Comparison of ENCODE assay signal across 8 mouse cellular contexts in the genomic region with DNA sequence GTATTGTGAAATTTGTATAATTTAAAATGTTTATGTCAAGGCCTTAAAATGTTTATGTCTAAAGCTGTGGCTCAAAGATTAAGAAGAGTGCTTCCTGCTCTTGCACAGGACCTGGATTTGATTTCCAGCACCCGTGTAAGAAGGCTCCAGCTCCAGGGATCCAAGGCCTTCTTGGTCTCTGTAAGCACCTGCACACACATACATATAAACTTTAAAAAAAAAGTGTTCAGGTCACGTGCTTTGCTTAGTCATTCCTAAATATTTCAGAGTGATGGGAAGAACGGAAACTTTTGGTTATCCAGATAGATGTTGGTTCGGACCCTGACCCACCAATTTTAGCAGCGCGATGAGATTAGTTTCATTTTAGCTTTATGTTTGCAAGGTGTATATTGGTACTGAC. TPM values are rescaled to one million over a fixed set of nuclear protein-coding genes. Genes with fewer than 3 reads are reported as not detected.
DNase-seq lines count a peak whose midpoint lies in the region; ATAC-seq and TF ChIP-seq lines count a peak whose summit lies in the region.

No protein-coding gene starts in this region.

- intact Hi-C loops in gastrocnemius, postnatal 36 days (cut with DNase I) = loop anchor here (5.0 kb wide), 1 partner anchor 59 kb away; no protein-coding TSS in a partner anchor

- peaks cover 9% of the 10 kb centered on the region; the same call in 1 of the 2 replicates for H3K36me3 ChIP-seq in heart, embryonic 12.5 days
- no peaks in the 10 kb centered on the region for H3K36me3 ChIP-seq in ES-Bruce4 (ENCODE audit: control insufficient read depth, insufficient read depth, low read length, poor library complexity, severe bottlenecking)
- H3K36me3 ChIP-seq in hindbrain, embryonic 10.5 days = peaks cover 8% of the 10 kb centered on the region
- no peaks in the 10 kb centered on the region for H3K36me3 ChIP-seq in midbrain, embryonic 11.5 days (ENCODE audit: control insufficient read depth, insufficient read depth, low read length)
- no peaks in the 10 kb centered on the region for H3K36me3 ChIP-seq in kidney, adult 2 months (ENCODE audit: control insufficient read depth, insufficient read depth, low read length)

- H3K9me3 ChIP-seq in heart, embryonic 12.5 days (replicated peaks) = peaks cover 3% of the 10 kb centered on the region; the same call in 1 of the 2 replicates
- no peaks in the 10 kb centered on the region; the same call in 1 of the 2 replicates for H3K9me3 ChIP-seq in ES-Bruce4 (replicated peaks; ENCODE audit: control insufficient read depth, insufficient read depth, low read length, poor library complexity, severe bottlenecking)
- 0 out of 2 replicates have a peak, but pooled peaks cover 3% of the 10 kb centered on the region for H3K9me3 ChIP-seq in hindbrain, embryonic 10.5 days
- H3K9me3 ChIP-seq in midbrain, embryonic 11.5 days (ENCODE audit: control insufficient read depth, low read length) = no peaks in the 10 kb centered on the region

- ATAC-seq in heart, embryonic 12.5 days (ENCODE audit: insufficient number of reproducible peaks, low FRiP score) = no peak
- no peak for ATAC-seq in midbrain, embryonic 11.5 days (ENCODE audit: low FRiP score)

- no peaks in the 10 kb centered on the region for H3K27me3 ChIP-seq in heart, embryonic 12.5 days (replicated peaks)
- H3K27me3 ChIP-seq in ES-Bruce4 (ENCODE audit: control insufficient read depth, insufficient read depth, low read length, poor library complexity, severe bottlenecking) = no peaks in the 10 kb centered on the region
- H3K27me3 ChIP-seq in hindbrain, embryonic 10.5 days (ENCODE audit: insufficient read depth, poor library complexity, severe bottlenecking) = no peaks in the 10 kb centered on the region
- H3K27me3 ChIP-seq in midbrain, embryonic 11.5 days (ENCODE audit: control insufficient read depth, insufficient read depth, low read length) = no peaks in the 10 kb centered on the region
- no peaks in the 10 kb centered on the region for H3K27me3 ChIP-seq in kidney, adult 2 months (replicated peaks; ENCODE audit: control insufficient read depth, insufficient read depth, low read length)

- no peak overlapping the region for H3K9ac ChIP-seq in heart, embryonic 12.5 days
- H3K9ac ChIP-seq in ES-Bruce4 (ENCODE audit: low read depth, poor library complexity, severe bottlenecking) = peak overlapping the region; percentile 54
- H3K9ac ChIP-seq in midbrain, embryonic 11.5 days (ENCODE audit: low read length) = peak overlapping the region; percentile 74

- H3K4me1 ChIP-seq in heart, embryonic 12.5 days (replicated peaks) = peaks cover 7% of the 10 kb centered on the region
- H3K4me1 ChIP-seq in ES-Bruce4 (ENCODE audit: control insufficient read depth, insufficient read depth, low read length) = no peaks in the 10 kb centered on the region
- peaks cover 19% of the 10 kb centered on the region for H3K4me1 ChIP-seq in hindbrain, embryonic 10.5 days (replicated peaks)
- H3K4me1 ChIP-seq in midbrain, embryonic 11.5 days (ENCODE audit: control insufficient read depth, insufficient read depth, low read length) = peaks cover 4% of the 10 kb centered on the region; the same call in 1 of the 2 replicates
- H3K4me1 ChIP-seq in kidney, adult 2 months (ENCODE audit: control insufficient read depth, insufficient read depth, low read length) = 0 out of 2 replicates have a peak, but pooled peaks cover 4% of the 10 kb centered on the region

- no peak for TF ChIP-seq POLR2A in ES-Bruce4 (IDR thresholded peaks at IDR 0.05; ENCODE audit: insufficient read depth, low read length)
- no peak for TF ChIP-seq POLR2A in kidney, adult 2 months (IDR thresholded peaks at IDR 0.05; ENCODE audit: low read depth, low read length)

- DNase-seq in heart, adult 18-20 months = no peak
- DNase-seq in hindbrain, embryonic 10.5 days (ENCODE audit: low spot score) = no peak
- DNase-seq in midbrain, embryonic 11.5 days (ENCODE audit: low spot score, missing footprints) = no peak
- DNase-seq in ovary, postnatal 14 days (ENCODE audit: low spot score) = no peak
- no peak for DNase-seq in gastrocnemius, postnatal 36 days
- no peak for DNase-seq in kidney, adult 2 months

- H3K4me2 ChIP-seq in heart, embryonic 12.5 days = peak overlapping the region; percentile 81
- peak overlapping the region; percentile 66 for H3K4me2 ChIP-seq in midbrain, embryonic 11.5 days

- WGBS in heart, embryonic 12.5 days = 70% methylated on average over 6 of the region's 6 CpGs
- WGBS in hindbrain, embryonic 10.5 days = 74% methylated on average over 6 of the region's 6 CpGs
- 71% methylated on average over 6 of the region's 6 CpGs for WGBS in midbrain, embryonic 11.5 days
- WGBS in kidney, adult 2 months = 80% methylated on average over 6 of the region's 6 CpGs

- TF ChIP-seq EP300 in ES-Bruce4 (IDR thresholded peaks at IDR 0.05; ENCODE audit: insufficient read depth, low read depth, low read length) = no peak

- no peak for TF ChIP-seq CTCF in ES-Bruce4 (IDR thresholded peaks at IDR 0.05; ENCODE audit: low read depth, low read length)
- TF ChIP-seq CTCF in kidney, adult 2 months (conservative IDR thresholded peaks at IDR 0.05; ENCODE audit: insufficient read depth, insufficient read length, low read depth, low read length) = no peak

- no peak overlapping the region for H3K4me3 ChIP-seq in heart, embryonic 12.5 days
- H3K4me3 ChIP-seq in ES-Bruce4 (ENCODE audit: low read depth, low read length) = peak overlapping the region; percentile 56
- peak overlapping the region; percentile 79 for H3K4me3 ChIP-seq in hindbrain, embryonic 10.5 days
- H3K4me3 ChIP-seq in midbrain, embryonic 11.5 days (ENCODE audit: low read depth, low read length) = peak overlapping the region; percentile 51; the same call in 1 of the 2 replicates
- H3K4me3 ChIP-seq in kidney, adult 2 months (ENCODE audit: insufficient read depth, low read depth, low read length) = no peak overlapping the region

- H3K27ac ChIP-seq in heart, embryonic 12.5 days (ENCODE audit: poor library complexity, severe bottlenecking) = no peak overlapping the region
- H3K27ac ChIP-seq in ES-Bruce4 (ENCODE audit: insufficient read depth, low read length) = peak overlapping the region; percentile 78
- peak overlapping the region; percentile 92 for H3K27ac ChIP-seq in hindbrain, embryonic 10.5 days
- peak overlapping the region; percentile 82 for H3K27ac ChIP-seq in midbrain, embryonic 11.5 days (ENCODE audit: low read depth, low read length)
- H3K27ac ChIP-seq in kidney, adult 2 months (ENCODE audit: insufficient read depth, low read depth, low read length) = no peak overlapping the region

RNA-seq across cellular contexts. Expression of gene Abcc10, which starts 0.6 kb away (rescaled TPM):
- polyA plus RNA-seq in heart, embryonic 12.5 days (2016; fragmentation: Nextera tagmentation; extraction: Ambion mirVana) = 7.2 and 7.3 TPM in 2 replicates
- total RNA-seq in heart, adult 18-20 months (2021) = 1 to 10 TPM; 3.6 to 4.2 TPM
- 3.9 and 4.4 TPM in 2 replicates for polyA plus RNA-seq in ES-Bruce4 (2011; ENCODE audit: insufficient read depth, insufficient read length, low read depth, missing spikeins)
- 6.6 and 7.6 TPM in 2 replicates for polyA plus RNA-seq in hindbrain, embryonic 10.5 days (2016; fragmentation: Nextera tagmentation; extraction: Ambion mirVana)
- polyA plus RNA-seq in midbrain, embryonic 11.5 days (2014; fragmentation: Nextera tagmentation; extraction: Ambion mirVana) = 4.5 and 5.0 TPM in 2 replicates
- 1 to 10 TPM; 2.2 to 2.5 TPM for total RNA-seq in gastrocnemius, postnatal 36 days (2021)
- polyA plus RNA-seq in kidney, adult 2 months (2012; rRNA removed) = 16.8 and 27.8 TPM in 2 replicates

RNA-seq across cellular contexts. Expression of gene Dlk2, which starts 31.5 kb away (rescaled TPM):
- polyA plus RNA-seq in heart, embryonic 12.5 days (2016; fragmentation: Nextera tagmentation; extraction: Ambion mirVana) = 0.28 and 0.33 TPM in 2 replicates
- total RNA-seq in heart, adult 18-20 months (2021) = under 1 TPM; 0.20 to 0.21 TPM
- polyA plus RNA-seq in ES-Bruce4 (2011; ENCODE audit: insufficient read depth, insufficient read length, low read depth, missing spikeins) = 0.91 and 1.3 TPM in 2 replicates
- 1.4 and 1.5 TPM in 2 replicates for polyA plus RNA-seq in hindbrain, embryonic 10.5 days (2016; fragmentation: Nextera tagmentation; extraction: Ambion mirVana)
- polyA plus RNA-seq in midbrain, embryonic 11.5 days (2014; fragmentation: Nextera tagmentation; extraction: Ambion mirVana) = 0.30 and 0.42 TPM in 2 replicates
- total RNA-seq in gastrocnemius, postnatal 36 days (2021) = under 1 TPM in 1 of 2 experiments, not detected in 1; 0.49 TPM
- 0.61 and 1.1 TPM in 2 replicates for polyA plus RNA-seq in kidney, adult 2 months (2012; rRNA removed)

RNA-seq across cellular contexts. Expression of gene Tjap1, which starts 45.9 kb away (rescaled TPM):
- 43.7 and 44.1 TPM in 2 replicates for polyA plus RNA-seq in heart, embryonic 12.5 days (2016; fragmentation: Nextera tagmentation; extraction: Ambion mirVana)
- 10 to 100 TPM; 29.7 to 29.9 TPM for total RNA-seq in heart, adult 18-20 months (2021)
- polyA plus RNA-seq in ES-Bruce4 (2011; ENCODE audit: insufficient read depth, insufficient read length, low read depth, missing spikeins) = 71.5 and 75.2 TPM in 2 replicates
- 60.1 and 67.3 TPM in 2 replicates for polyA plus RNA-seq in hindbrain, embryonic 10.5 days (2016; fragmentation: Nextera tagmentation; extraction: Ambion mirVana)
- polyA plus RNA-seq in midbrain, embryonic 11.5 days (2014; fragmentation: Nextera tagmentation; extraction: Ambion mirVana) = 43.8 and 51.0 TPM in 2 replicates
- total RNA-seq in gastrocnemius, postnatal 36 days (2021) = 10 to 100 TPM; 35.4 to 43.6 TPM
- polyA plus RNA-seq in kidney, adult 2 months (2012; rRNA removed) = 23.1 and 29.7 TPM in 2 replicates

RNA-seq across cellular contexts. Expression of gene Zfp318, which starts 54.8 kb away (rescaled TPM):
- polyA plus RNA-seq in heart, embryonic 12.5 days (2016; fragmentation: Nextera tagmentation; extraction: Ambion mirVana) = 10.2 and 11.6 TPM in 2 replicates
- 10 to 100 TPM; 17.1 to 21.7 TPM for total RNA-seq in heart, adult 18-20 months (2021)
- 55.0 and 62.7 TPM in 2 replicates for polyA plus RNA-seq in ES-Bruce4 (2011; ENCODE audit: insufficient read depth, insufficient read length, low read depth, missing spikeins)
- polyA plus RNA-seq in hindbrain, embryonic 10.5 days (2016; fragmentation: Nextera tagmentation; extraction: Ambion mirVana) = 10.5 and 12.6 TPM in 2 replicates
- polyA plus RNA-seq in midbrain, embryonic 11.5 days (2014; fragmentation: Nextera tagmentation; extraction: Ambion mirVana) = 14.0 and 14.8 TPM in 2 replicates
- 10 to 100 TPM; 10.2 to 11.6 TPM for total RNA-seq in gastrocnemius, postnatal 36 days (2021)
- 11.8 and 14.3 TPM in 2 replicates for polyA plus RNA-seq in kidney, adult 2 months (2012; rRNA removed)

Comparison
In these comparisons a context has a peak if more than half of its experiments do, and no peak if none do; other contexts are left out.
1. H3K27ac ChIP-seq: peak in ES-Bruce4 (single experiment), hindbrain, embryonic 10.5 days (single experiment) and midbrain, embryonic 11.5 days (single experiment); none in heart, embryonic 12.5 days (single experiment) and kidney, adult 2 months (single experiment).
2. H3K4me3 ChIP-seq: peak in ES-Bruce4 (single experiment), hindbrain, embryonic 10.5 days (single experiment) and midbrain, embryonic 11.5 days (single experiment); none in heart, embryonic 12.5 days (single experiment) and kidney, adult 2 months (single experiment).